Mouse (Mus musculus) spleen, adult 2 months (tissue): ENCODE measurements around the gene Mapk6. TPM values are rescaled to one million over a fixed set of nuclear protein-coding genes. Genes with fewer than 3 reads are reported as not detected.

ENCODE experiments used
- DNase-seq, 2 experiments: peaks; one replicate each; pipeline versions ENCODE4 v3.0.0 to v3.0.0-alpha.2; 2012 to 2021; ENCODE audit warnings: low spot score in 2 of 2, low read depth in 1 of 2
- H3K27ac ChIP-seq: fragments of 200-500 bp; 2 replicates; pipeline ENCODE4 v1.5.1; 2012; ENCODE audit warnings: low read length, inconsistent platforms; ENCODE audit not compliant: insufficient read depth
- H3K27me3 ChIP-seq: fragments of 200-500 bp; 2 replicates; pipeline ENCODE4 v1.6.1; 2012; ENCODE audit warnings: mild to moderate bottlenecking, moderate library complexity, low read length, inconsistent platforms; ENCODE audit not compliant: control insufficient read depth, insufficient read depth
- H3K36me3 ChIP-seq: fragments of 200-500 bp; 2 replicates; pipeline ENCODE4 v1.6.1; 2012; ENCODE audit warnings: mild to moderate bottlenecking, low read length, inconsistent platforms; ENCODE audit not compliant: control insufficient read depth, insufficient read depth
- H3K4me1 ChIP-seq: fragments of 200-500 bp; 2 replicates; pipeline ENCODE4 v1.6.1; 2011; ENCODE audit warnings: inconsistent platforms; ENCODE audit not compliant: control insufficient read depth, insufficient read depth, insufficient read length
- H3K4me3 ChIP-seq: fragments of 200-500 bp; 2 replicates; pipeline ENCODE4 v1.5.1; 2011; ENCODE audit warnings: mild to moderate bottlenecking, inconsistent platforms; ENCODE audit not compliant: insufficient read depth, insufficient read length; ENCODE audit errors: extremely low read depth
- CTCF ChIP-seq: fragments of 200-500 bp; IDR thresholded peaks from 2 replicates; pipeline ENCODE4 v1.5.1; 2011; ENCODE audit warnings: mild to moderate bottlenecking, inconsistent platforms; ENCODE audit not compliant: insufficient read depth, insufficient read length, insufficient replicate concordance; ENCODE audit errors: extremely low read depth
- POLR2A ChIP-seq: fragments of 200-500 bp; IDR thresholded peaks from 2 replicates; pipeline ENCODE4 v1.6.1; 2011; ENCODE audit warnings: low read depth, low read length, inconsistent platforms
- WGBS: fragments of 180-500 bp; shearing (Covaris S2); methylation state at CpG from one replicate; pipeline ENCODE4 v1.1.7; 2018; 5-methylcytosine and 5-hydroxymethylcytosine counted together
- polyA plus RNA-seq: library from polyadenylated mRNA; depleted of rRNA; stranded (reverse); fragments of >200 nt; gene quantifications from 2 replicates; pipeline ENCODE4 v1.2.3, GENCODE M21; 2012

Mapk6 gene
- polyA plus RNA-seq, 1 experiment, result 11.4 TPM

- H3K27ac ChIP-seq, result peak overlapping the region; percentile 20
- H3K4me3 ChIP-seq, result no peak overlapping the region
- no peaks in the 10 kb centered on the region for H3K36me3 ChIP-seq
- 29% methylated on average over 6 of the region's 6 CpGs for WGBS
- no peak for DNase-seq
- TF ChIP-seq POLR2A (no peak), CTCF (no peak)
- peaks cover 29% of the 10 kb centered on the region; the same call in 1 of the 2 replicates for H3K4me1 ChIP-seq
- no peaks in the 10 kb centered on the region for H3K27me3 ChIP-seq
Observed at GRCm38 (mm10) chr9:75410868-75411487, 1.2 kb upstream of the Mapk6 start.

- H3K27ac ChIP-seq, result peak overlapping the region; percentile 99
- peak overlapping the region; percentile 99 for H3K4me3 ChIP-seq
- no peaks in the 10 kb centered on the region for H3K27me3 ChIP-seq
- TF ChIP-seq POLR2A, result no peak
- no peak for TF ChIP-seq CTCF
- under 1% methylated on average over 71 of the region's 90 CpGs for WGBS
- peaks cover 26% of the 10 kb centered on the region; the same call in 1 of the 2 replicates for H3K4me1 ChIP-seq
- H3K36me3 ChIP-seq, result no peaks in the 10 kb centered on the region
- peak in 1 of 2 experiments; percentile 43 for DNase-seq
Observed at GRCm38 (mm10) chr9:75409031-75409851, 564 bp downstream of the Mapk6 start.

GRCm38 (mm10) chr9:75408204-75408826, 1.5 kb downstream of the Mapk6 start:
- 5% methylated on average over 11 of the region's 11 CpGs for WGBS
- peak overlapping the region; percentile 99 for H3K4me3 ChIP-seq
- no peaks in the 10 kb centered on the region for H3K27me3 ChIP-seq
- H3K27ac ChIP-seq, result no peak overlapping the region
- TF ChIP-seq CTCF (no peak), POLR2A (no peak)
- DNase-seq, result no peak
- H3K4me1 ChIP-seq, result peaks cover 21% of the 10 kb centered on the region; the same call in 1 of the 2 replicates
- no peaks in the 10 kb centered on the region for H3K36me3 ChIP-seq

- DNase-seq, result no peak
- Histone ChIP-seq H3K27ac (no peak overlapping the region), H3K4me3 (no peak overlapping the region), H3K27me3 (no peaks in the 10 kb centered on the region), H3K36me3 (no peaks in the 10 kb centered on the region), H3K4me1 (peaks cover 19% of the 10 kb centered on the region; the same call in 1 of the 2 replicates)
- 10% methylated on average over 10 of the region's 10 CpGs for WGBS
- TF ChIP-seq CTCF, result no peak
- no peak for TF ChIP-seq POLR2A
Observed at GRCm38 (mm10) chr9:75407803-75408202, 2.0 kb downstream of the Mapk6 start.

GRCm38 (mm10) chr9:75406121-75406520, 3.7 kb downstream of the Mapk6 start:
- WGBS, result 86% methylated on average over 2 of the region's 2 CpGs
- H3K27me3 ChIP-seq, result no peaks in the 10 kb centered on the region
- no peak overlapping the region for H3K27ac ChIP-seq
- no peak overlapping the region for H3K4me3 ChIP-seq
- peaks cover 24% of the 10 kb centered on the region; the same call in 1 of the 2 replicates for H3K4me1 ChIP-seq
- no peak for DNase-seq
- H3K36me3 ChIP-seq, result no peaks in the 10 kb centered on the region
- no peak for TF ChIP-seq CTCF
- TF ChIP-seq POLR2A, result no peak

GRCm38 (mm10) chr9:75403520-75403919, 6.3 kb downstream of the Mapk6 start:
- Histone ChIP-seq H3K4me1 (peaks cover 15% of the 10 kb centered on the region; the same call in 1 of the 2 replicates), H3K36me3 (no peaks in the 10 kb centered on the region), H3K27me3 (no peaks in the 10 kb centered on the region), H3K4me3 (no peak overlapping the region), H3K27ac (no peak overlapping the region)
- no peak for TF ChIP-seq CTCF
- no peak for TF ChIP-seq POLR2A
- DNase-seq, result no peak
- WGBS, result 70% methylated on average over 3 of the region's 3 CpGs
